Mouse (Mus musculus) cerebral cortex, adult 2 months (tissue): Measurements from ENCODE around the gene Olfr1030.

Source experiments
- WGBS: fragments of 180-500 bp; shearing (Covaris S2); methylation state at CpG from one replicate; pipeline ENCODE4 v1.1.7; 2018; 5-methylcytosine and 5-hydroxymethylcytosine counted together

Gene Olfr1030

DNA sequence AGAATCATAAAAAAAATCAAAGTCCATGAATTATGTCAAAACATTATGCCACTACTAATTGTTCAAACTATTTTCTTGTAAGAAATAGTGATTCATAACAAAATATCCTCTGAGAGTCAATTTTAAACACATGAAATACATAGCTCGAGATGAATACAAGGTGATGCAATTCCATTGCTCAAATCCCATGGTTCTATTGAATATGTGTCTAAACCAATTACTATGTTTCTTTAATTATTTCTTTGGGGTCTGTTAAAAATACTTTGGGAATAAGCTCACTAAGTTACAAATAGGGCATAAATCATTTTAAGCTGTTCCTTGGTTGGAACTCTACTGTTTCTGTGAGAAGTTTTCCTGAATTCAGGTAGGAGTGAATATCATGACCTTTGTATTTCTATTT, at the start of gene Olfr1030:
Olfr1030 (plus strand) TSS at position 301 of the 400 bp plus-strand sequence.
- 80% methylated on average over 1 of the region's 1 CpGs for whole genome bisulfite sequencing

DNA sequence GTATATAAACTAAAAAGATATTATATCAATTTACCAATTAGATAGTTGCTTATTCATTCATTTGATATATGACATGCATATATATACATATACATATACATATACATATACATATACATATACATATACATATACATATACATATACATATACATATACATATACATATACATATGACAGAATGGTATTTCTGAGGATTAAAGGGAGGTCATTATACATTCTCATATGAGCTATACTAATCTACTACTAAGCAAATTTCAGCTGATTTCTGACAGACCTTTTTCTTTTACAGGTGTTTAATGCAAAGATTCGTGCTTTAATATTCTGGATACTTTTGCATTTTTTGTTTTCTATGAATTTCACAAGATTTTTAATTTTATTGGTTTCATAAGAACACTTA, 28.9 kb upstream of the Olfr1030 start, which contains the start of gene Olfr1028:
Olfr1028 (plus strand) TSS at position 301 of the 400 bp plus-strand sequence.
- 70% methylated on average over 1 of the region's 1 CpGs for WGBS

DNA sequence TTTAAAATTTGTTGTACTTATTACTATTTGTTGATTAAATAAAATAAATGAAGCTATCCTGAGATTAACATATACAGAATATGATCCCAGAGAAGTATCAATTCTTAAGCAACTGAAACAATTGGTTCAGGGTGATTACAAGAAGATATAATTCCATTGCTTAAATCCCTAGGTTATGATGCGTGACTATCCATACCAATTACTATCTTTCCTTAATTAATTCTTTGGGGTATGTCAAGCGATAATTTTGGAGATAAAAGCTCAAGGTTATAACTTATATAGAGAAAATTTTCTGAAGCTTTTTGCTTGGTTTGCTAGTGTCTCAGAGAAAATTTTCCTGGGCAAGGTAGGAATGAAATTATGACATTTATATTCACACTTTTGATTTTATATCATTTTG, 5.5 kb upstream of the Olfr1030 start, which contains the start of gene Olfr1029:
Olfr1029 (plus strand) TSS at position 301 of the 400 bp plus-strand sequence.
- WGBS: 88% methylated on average over 2 of the region's 2 CpGs

DNA sequence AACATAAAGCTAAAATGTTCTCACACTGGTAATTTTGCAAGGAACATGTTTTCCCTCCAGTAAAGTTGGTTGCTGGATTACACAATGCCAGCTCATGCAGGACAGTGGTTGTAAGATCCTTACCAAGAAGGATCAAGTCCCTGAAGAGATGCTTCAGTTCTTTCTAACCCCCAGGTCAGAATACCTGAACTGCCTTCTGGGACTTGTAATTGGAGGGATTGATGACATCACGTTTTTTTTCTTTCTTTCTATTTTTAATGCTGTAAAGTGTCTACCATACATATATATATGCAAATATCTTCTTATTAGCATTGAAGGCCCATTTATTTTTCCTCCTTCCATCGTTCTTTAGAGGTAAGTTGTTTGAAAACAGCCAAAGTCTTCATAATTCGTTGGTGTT, 10.9 kb downstream of the Olfr1030 start, which contains the start of gene Olfr1031:
Olfr1031 (plus strand) TSS at position 301 of the 400 bp plus-strand sequence.
- WGBS: 61% methylated on average over 3 of the region's 3 CpGs

DNA sequence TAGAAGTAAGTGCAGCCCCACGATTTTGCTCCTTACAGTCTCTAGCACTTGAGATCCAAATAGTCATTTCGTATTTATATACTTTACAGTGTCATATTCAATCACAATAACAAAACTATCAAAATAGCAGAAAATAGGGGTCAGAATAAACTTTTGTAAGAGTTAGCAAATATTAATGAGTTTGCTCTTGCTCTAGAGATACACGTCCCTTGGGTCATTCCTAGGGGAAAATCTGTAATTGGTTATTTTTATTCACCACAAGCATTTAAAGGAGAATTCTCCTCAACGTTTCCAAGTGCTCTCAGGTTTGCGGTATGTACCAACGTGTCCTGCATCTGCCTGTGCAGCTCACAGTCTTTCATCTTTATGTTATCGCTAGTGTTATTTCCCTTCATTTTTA, 26.2 kb downstream of the Olfr1030 start, which contains the start of gene Olfr1032:
Olfr1032 (plus strand) TSS at position 301 of the 400 bp plus-strand sequence.
- 86% methylated on average over 7 of the region's 7 CpGs for WGBS

DNA sequence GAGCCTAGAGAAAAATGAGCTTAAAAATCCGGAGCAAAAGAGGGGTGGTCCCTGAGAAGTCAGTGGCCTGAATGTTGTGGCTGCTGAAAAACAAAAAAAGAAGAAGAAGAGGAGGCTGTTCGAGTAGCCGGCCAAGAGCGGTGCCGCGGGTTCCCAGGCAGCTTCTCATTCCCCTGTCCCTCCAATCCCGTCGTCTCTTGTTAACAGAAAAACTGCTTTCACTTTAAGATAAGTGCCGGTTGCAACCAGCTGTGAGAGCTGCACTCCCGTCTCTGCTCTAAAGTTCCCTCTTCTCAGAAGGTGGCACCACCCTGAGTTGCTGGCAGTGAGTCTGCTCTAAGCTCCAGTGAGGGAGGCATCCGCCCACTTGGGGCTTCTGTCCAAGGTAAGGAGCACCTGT, 41.3 kb downstream of the Olfr1030 start, which contains the start of gene Olfr1033:
Olfr1033 (plus strand) TSS at position 228 of the 400 bp plus-strand sequence.
- WGBS: 4% methylated on average over 11 of the region's 11 CpGs

GRCm38 (mm10) chr2:86021518-86021917, 42.4 kb downstream of the Olfr1030 start:
- WGBS: 66% methylated on average over 7 of the region's 9 CpGs
